Mouse (Mus musculus): Measurements from ENCODE around the gene Plrg1. TPM values are rescaled to one million over a fixed set of nuclear protein-coding genes. Genes with fewer than 3 reads are reported as not detected.

Plrg1 gene
- total and polyA plus RNA-seq, 3 experiments = 24.4 to 27.5 (median 25.6) TPM

DNA sequence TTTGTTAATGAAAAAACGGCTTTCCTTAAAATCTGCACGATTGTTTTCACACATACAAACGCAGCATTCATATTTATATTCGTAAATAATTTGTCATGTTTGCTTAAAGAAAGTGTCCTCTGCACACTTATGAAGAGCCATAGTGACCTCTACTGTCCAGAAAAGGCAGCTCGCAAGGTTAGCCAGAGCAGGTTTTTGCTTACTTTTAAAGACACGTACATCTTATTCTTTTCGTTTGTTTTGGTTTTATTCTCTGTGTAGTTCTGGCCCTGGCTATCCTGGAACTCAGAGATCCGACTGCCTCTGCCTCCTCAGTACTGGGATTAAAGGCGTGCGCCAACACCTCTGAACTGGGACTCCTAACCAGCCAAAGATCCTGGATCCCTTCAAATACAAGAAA is 1.6 kb upstream of the Plrg1 start:
- Histone ChIP-seq H3K9ac (ENCODE audit: low read depth, low read length) (no peak overlapping the region), H3K4me3 (no peak overlapping the region), H3K27ac (no peak overlapping the region), H3K79me2 (replicated peaks; ENCODE audit: control insufficient read depth, insufficient read depth, low read length) (0 out of 2 replicates have a peak, but pooled peaks cover 1% of the 10 kb centered on the region), H3K27me3 (ENCODE audit: control insufficient read depth, insufficient read depth, low read length) (no peaks in the 10 kb centered on the region), H3K4me1 (ENCODE audit: control insufficient read depth, insufficient read depth, low read length) (no peaks in the 10 kb centered on the region; the same call in 1 of the 2 replicates), H3K36me3 (ENCODE audit: control insufficient read depth, insufficient read depth, low read length) (no peaks in the 10 kb centered on the region)
- intact Hi-C loops (cut with DNase I) = loop anchor here (1.0 to 10.0 kb wide), 4 partner anchors 51 to 991 kb away; partner anchors contain the start of genes Rbm46 and Tmem131l
- TF ChIP-seq CTCF (IDR thresholded peaks at IDR 0.05) = peak; percentile 83
- TF ChIP-seq POLR2A (IDR thresholded peaks at IDR 0.05; ENCODE audit: insufficient read depth, low read depth, low read length) = no peak
- peak in 1 of 2 experiments; percentile 4 for DNase-seq
- 22% methylated on average over 10 of the region's 10 CpGs for WGBS

DNA sequence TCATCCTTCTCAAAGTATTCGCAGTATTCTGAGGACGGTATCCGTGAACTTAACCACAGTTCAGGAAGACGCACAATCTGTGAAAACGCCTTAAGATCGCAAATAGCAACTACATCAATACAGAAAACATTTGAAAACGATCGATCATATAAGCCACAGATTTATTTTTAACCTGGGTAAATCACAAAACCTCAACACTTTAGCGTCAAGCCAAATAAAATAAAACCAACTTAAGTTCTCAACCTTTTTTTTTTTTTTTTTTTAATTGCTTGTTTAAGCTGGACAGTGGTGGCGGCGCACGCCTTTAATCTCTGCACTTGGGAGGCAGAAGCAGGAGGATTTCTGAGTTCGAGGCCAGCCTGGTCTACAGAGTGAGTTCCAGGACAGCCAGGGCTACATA is 563 bp upstream of the Plrg1 start:
- intact Hi-C loops (cut with DNase I) = loop anchor here (10.0 kb wide), 1 partner anchor 990 kb away; the partner anchor contains the start of gene Tmem131l
- Histone ChIP-seq H3K27ac (peak overlapping the region; percentile 34; the same call in 1 of the 2 replicates), H3K79me2 (replicated peaks; ENCODE audit: control insufficient read depth, insufficient read depth, low read length) (0 out of 2 replicates have a peak, but pooled peaks cover 1% of the 10 kb centered on the region)

DNA sequence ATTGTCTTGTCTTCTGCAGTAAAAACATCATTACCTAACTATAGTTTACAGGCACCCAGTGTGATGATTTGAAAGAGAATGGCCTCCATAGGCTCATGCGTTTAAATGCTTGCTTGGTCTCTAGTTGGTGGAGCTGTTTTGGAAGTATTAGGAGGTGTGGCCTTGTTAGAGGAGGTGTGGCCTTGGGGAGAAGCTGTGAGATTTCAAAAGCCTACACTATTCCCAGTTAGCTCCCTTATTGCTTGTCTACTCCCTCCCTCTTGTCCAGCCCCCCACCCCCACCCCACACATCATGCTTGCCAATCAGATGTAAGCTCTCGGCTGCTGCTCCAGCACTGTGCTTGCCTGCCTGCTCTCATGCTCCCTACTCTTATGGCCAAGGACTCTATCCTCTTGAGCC is 1.7 kb downstream of the Plrg1 start:
- 85% methylated on average over 2 of the region's 2 CpGs for WGBS
- Histone ChIP-seq H3K27ac (no peak overlapping the region), H3K36me3 (ENCODE audit: control insufficient read depth, insufficient read depth, low read length) (no peaks in the 10 kb centered on the region; the same call in 1 of the 2 replicates), H3K27me3 (ENCODE audit: control insufficient read depth, insufficient read depth, low read length) (no peaks in the 10 kb centered on the region), H3K9ac (ENCODE audit: low read depth, low read length) (no peak overlapping the region), H3K4me1 (ENCODE audit: control insufficient read depth, insufficient read depth, low read length) (no peaks in the 10 kb centered on the region; the same call in 1 of the 2 replicates), H3K79me2 (replicated peaks; ENCODE audit: control insufficient read depth, insufficient read depth, low read length) (0 out of 2 replicates have a peak, but pooled peaks cover 1% of the 10 kb centered on the region), H3K4me3 (no peak overlapping the region)
- intact Hi-C loops (cut with DNase I) = loop anchor here (10.0 kb wide), 1 partner anchor 988 kb away; the partner anchor contains the start of gene Tmem131l
- TF ChIP-seq POLR2A (IDR thresholded peaks at IDR 0.05; ENCODE audit: insufficient read depth, low read depth, low read length) = no peak
- TF ChIP-seq CTCF (IDR thresholded peaks at IDR 0.05) = no peak
- no peak for TF ChIP-seq EP300 (IDR thresholded peaks at IDR 0.05; ENCODE audit: insufficient read depth, low read depth, low read length)
- DNase-seq = no peak

More for the DNA sequence above, 563 bp upstream of the Plrg1 start:
- no peaks in the 10 kb centered on the region; the same call in 1 of the 2 replicates for H3K4me1 ChIP-seq (ENCODE audit: control insufficient read depth, insufficient read depth, low read length)
- no peaks in the 10 kb centered on the region for H3K27me3 ChIP-seq (ENCODE audit: control insufficient read depth, insufficient read depth, low read length)
- TF ChIP-seq POLR2A (IDR thresholded peaks at IDR 0.05; ENCODE audit: insufficient read depth, low read depth, low read length) (no peak), EP300 (IDR thresholded peaks at IDR 0.05; ENCODE audit: insufficient read depth, low read depth, low read length) (no peak), CTCF (IDR thresholded peaks at IDR 0.05) (no peak)
- no peak for DNase-seq
- H3K36me3 ChIP-seq (ENCODE audit: control insufficient read depth, insufficient read depth, low read length) = no peaks in the 10 kb centered on the region
- 24% methylated on average over 13 of the region's 13 CpGs for WGBS
- H3K9ac ChIP-seq (ENCODE audit: low read depth, low read length) = no peak overlapping the region
- H3K4me3 ChIP-seq = peak overlapping the region; percentile 59

DNA sequence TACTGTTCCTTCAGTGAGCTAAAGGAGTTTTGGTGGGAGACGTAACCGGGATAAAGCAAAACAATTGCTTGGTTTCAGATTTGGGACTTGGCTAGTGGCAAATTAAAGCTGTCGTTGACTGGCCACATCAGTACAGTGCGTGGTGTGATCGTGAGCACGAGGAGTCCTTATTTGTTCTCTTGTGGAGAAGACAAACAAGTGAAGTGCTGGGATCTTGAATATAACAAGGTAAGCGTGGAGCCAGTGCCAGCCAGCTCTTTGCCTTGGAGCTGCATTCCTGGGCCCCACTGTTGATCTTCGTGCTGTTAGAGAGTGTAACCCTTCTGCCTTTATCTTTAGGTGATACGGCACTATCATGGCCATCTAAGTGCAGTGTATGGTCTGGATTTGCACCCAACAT is 12.6 kb downstream of the Plrg1 start:
- no peak for DNase-seq
- intact Hi-C loops (cut with DNase I) = no loop called here
- Histone ChIP-seq H3K36me3 (ENCODE audit: control insufficient read depth, insufficient read depth, low read length) (no peaks in the 10 kb centered on the region), H3K4me1 (ENCODE audit: control insufficient read depth, insufficient read depth, low read length) (no peaks in the 10 kb centered on the region), H3K79me2 (replicated peaks; ENCODE audit: control insufficient read depth, insufficient read depth, low read length) (no peaks in the 10 kb centered on the region), H3K4me3 (no peak overlapping the region), H3K27me3 (ENCODE audit: control insufficient read depth, insufficient read depth, low read length) (no peaks in the 10 kb centered on the region), H3K9ac (ENCODE audit: low read depth, low read length) (no peak overlapping the region), H3K27ac (no peak overlapping the region)
- WGBS = 94% methylated on average over 9 of the region's 9 CpGs
- TF ChIP-seq EP300 (IDR thresholded peaks at IDR 0.05; ENCODE audit: insufficient read depth, low read depth, low read length) (no peak), POLR2A (IDR thresholded peaks at IDR 0.05; ENCODE audit: insufficient read depth, low read depth, low read length) (no peak), CTCF (IDR thresholded peaks at IDR 0.05) (no peak)

DNA sequence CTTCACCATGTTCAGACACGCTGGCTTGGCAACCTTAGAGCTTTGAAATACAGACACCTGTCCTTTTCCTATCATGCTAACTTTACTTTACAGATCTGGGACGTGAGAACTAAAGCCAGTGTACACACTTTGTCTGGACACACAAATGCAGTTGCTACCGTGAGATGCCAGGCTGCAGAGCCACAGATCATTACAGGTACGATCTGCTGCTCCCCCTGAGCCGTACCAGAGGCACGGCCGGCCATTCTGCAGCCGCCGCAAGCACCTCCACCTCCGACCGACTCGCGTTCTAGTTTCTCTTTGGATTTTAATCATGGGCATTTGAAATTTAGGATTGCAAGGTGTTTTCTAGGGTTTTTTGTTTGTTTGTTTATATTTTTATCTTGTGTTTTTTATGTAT is 13.5 kb downstream of the Plrg1 start:
- no peak overlapping the region for H3K4me3 ChIP-seq
- no peak overlapping the region for H3K9ac ChIP-seq (ENCODE audit: low read depth, low read length)
- H3K27ac ChIP-seq = no peak overlapping the region
- DNase-seq = no peak
- no peaks in the 10 kb centered on the region for H3K27me3 ChIP-seq (ENCODE audit: control insufficient read depth, insufficient read depth, low read length)
- intact Hi-C loops (cut with DNase I) = no loop called here
- H3K4me1 ChIP-seq (ENCODE audit: control insufficient read depth, insufficient read depth, low read length) = no peaks in the 10 kb centered on the region
- no peaks in the 10 kb centered on the region for H3K79me2 ChIP-seq (replicated peaks; ENCODE audit: control insufficient read depth, insufficient read depth, low read length)
- H3K36me3 ChIP-seq (ENCODE audit: control insufficient read depth, insufficient read depth, low read length) = no peaks in the 10 kb centered on the region
- TF ChIP-seq CTCF (IDR thresholded peaks at IDR 0.05) = no peak
- TF ChIP-seq POLR2A (IDR thresholded peaks at IDR 0.05; ENCODE audit: insufficient read depth, low read depth, low read length) = no peak
- TF ChIP-seq EP300 (IDR thresholded peaks at IDR 0.05; ENCODE audit: insufficient read depth, low read depth, low read length) = no peak
- WGBS = 96% methylated on average over 13 of the region's 13 CpGs

DNA sequence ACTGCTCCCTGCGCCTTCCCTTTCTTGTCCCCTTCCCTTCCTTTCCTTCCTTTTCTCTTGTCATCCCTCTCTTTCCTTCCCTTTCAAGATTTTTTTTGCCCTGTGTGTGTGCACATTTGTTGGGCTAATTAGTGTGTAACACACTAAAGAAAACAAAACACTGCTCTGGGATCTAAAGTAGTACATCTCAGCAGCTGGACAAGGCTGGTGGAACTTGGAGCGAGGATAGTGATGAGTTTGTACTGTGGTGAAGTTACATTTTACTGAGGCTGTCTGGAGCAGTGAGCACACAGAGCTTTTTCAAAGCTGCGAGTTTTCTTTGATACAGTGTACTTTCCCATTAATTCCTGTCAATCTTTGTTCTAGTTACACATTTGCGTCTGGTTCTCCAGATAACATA is 14.9 kb downstream of the Plrg1 start:
- intact Hi-C loops (cut with DNase I) = no loop called here
- Histone ChIP-seq H3K79me2 (replicated peaks; ENCODE audit: control insufficient read depth, insufficient read depth, low read length) (no peaks in the 10 kb centered on the region), H3K27ac (no peak overlapping the region), H3K4me1 (ENCODE audit: control insufficient read depth, insufficient read depth, low read length) (no peaks in the 10 kb centered on the region), H3K27me3 (ENCODE audit: control insufficient read depth, insufficient read depth, low read length) (no peaks in the 10 kb centered on the region), H3K4me3 (no peak overlapping the region), H3K36me3 (ENCODE audit: control insufficient read depth, insufficient read depth, low read length) (no peaks in the 10 kb centered on the region), H3K9ac (ENCODE audit: low read depth, low read length) (no peak overlapping the region)
- no peak for DNase-seq
- 74% methylated on average over 4 of the region's 4 CpGs for WGBS
- TF ChIP-seq CTCF (IDR thresholded peaks at IDR 0.05) (no peak), EP300 (IDR thresholded peaks at IDR 0.05; ENCODE audit: insufficient read depth, low read depth, low read length) (no peak), POLR2A (IDR thresholded peaks at IDR 0.05; ENCODE audit: insufficient read depth, low read depth, low read length) (no peak)

All from heart, adult 2 months (tissue).